Mouse (Mus musculus) small intestine, adult 10 weeks (tissue): Measurements from ENCODE around the gene 4930523C07Rik. TPM values are rescaled to one million over a fixed set of nuclear protein-coding genes. Genes with fewer than 3 reads are reported as not detected.

ENCODE experiments used
- polyA plus RNA-seq: library from polyadenylated mRNA; stranded (reverse); fragments of 350-450 nt; fragmentation: Illumina TruSeq; extraction: RNeasy Lipid Tissue Mini Kit (QIAGEN cat#74804); gene quantifications from one replicate; pipeline ENCODE4 v1.2.3, GENCODE M21; 2014; ENCODE audit warnings: low replicate concordance

4930523C07Rik gene
- 3.9 TPM for polyA plus RNA-seq

DNA sequence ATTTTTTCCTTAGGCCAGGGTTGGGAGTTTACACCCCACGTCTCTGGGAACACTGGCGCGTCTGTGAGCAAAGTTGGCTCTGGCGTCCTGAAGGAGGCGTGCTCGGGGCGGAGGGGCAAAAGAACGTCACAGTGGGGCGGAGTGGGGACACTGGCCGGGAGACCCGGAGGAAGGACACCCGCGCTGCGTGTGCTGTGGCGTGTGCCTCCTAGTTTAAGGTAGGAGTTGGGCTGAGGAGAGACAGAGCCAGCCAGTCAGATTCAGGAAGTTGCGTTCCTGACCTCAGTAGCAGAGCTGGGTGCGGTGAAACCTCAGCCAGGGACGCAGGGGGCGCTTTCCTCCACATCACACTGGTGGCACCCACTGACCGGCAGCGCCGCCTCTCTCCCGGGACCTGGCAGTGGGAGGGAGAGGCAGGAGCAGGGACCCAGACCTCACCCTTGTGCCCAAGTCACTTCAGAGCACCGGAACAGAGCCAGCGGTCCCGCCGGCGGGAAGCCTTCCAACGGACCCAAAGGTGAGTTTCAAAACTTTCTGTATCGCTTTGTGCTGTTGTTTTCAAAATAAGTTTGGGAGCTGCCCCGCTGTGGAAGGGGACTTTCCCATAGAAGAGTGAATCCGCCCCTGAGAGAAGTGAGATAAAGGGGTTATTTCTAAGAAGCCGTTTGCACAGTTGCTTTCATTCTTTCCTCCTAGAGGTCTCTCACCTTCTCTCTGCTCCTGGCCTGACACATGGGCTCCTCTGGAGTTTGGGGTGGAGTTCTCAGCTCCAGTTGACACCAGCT, at the start of gene 4930523C07Rik:
4930523C07Rik (plus strand) TSS at position 146 of the 785 bp plus-strand sequence.

Other genes starting within 250 kb of the 4930523C07Rik start
- gene Tnn, start 109.2 kb downstream of the 4930523C07Rik start, polyA plus RNA-seq = not detected
- 30.1 TPM for gene Mrps14, start 150.8 kb downstream of the 4930523C07Rik start, polyA plus RNA-seq
- 191 TPM for gene Cacybp, start 168.5 kb downstream of the 4930523C07Rik start, polyA plus RNA-seq